Mouse (Mus musculus) B cell, adult 62 days (primary cell): ENCODE results near the gene Pgbd1. TPM values are rescaled to one million over a fixed set of nuclear protein-coding genes. Genes with fewer than 3 reads are reported as not detected.

ENCODE experiments used
- total RNA-seq: library from RNA; stranded (reverse); gene quantifications from 4 replicates; pipeline ENCODE4 v1.2.4, GENCODE M21; 2023

Gene Pgbd1
- 0.36 to 0.76 TPM (median 0.46 TPM) in 3 of 4 replicates, not detected in the other for total RNA-seq

GRCm38 (mm10) chr13:21440503-21441206 lies at the start of gene Pgbd1:
Pgbd1 (minus strand) TSS chr13:21441058.

DNA sequence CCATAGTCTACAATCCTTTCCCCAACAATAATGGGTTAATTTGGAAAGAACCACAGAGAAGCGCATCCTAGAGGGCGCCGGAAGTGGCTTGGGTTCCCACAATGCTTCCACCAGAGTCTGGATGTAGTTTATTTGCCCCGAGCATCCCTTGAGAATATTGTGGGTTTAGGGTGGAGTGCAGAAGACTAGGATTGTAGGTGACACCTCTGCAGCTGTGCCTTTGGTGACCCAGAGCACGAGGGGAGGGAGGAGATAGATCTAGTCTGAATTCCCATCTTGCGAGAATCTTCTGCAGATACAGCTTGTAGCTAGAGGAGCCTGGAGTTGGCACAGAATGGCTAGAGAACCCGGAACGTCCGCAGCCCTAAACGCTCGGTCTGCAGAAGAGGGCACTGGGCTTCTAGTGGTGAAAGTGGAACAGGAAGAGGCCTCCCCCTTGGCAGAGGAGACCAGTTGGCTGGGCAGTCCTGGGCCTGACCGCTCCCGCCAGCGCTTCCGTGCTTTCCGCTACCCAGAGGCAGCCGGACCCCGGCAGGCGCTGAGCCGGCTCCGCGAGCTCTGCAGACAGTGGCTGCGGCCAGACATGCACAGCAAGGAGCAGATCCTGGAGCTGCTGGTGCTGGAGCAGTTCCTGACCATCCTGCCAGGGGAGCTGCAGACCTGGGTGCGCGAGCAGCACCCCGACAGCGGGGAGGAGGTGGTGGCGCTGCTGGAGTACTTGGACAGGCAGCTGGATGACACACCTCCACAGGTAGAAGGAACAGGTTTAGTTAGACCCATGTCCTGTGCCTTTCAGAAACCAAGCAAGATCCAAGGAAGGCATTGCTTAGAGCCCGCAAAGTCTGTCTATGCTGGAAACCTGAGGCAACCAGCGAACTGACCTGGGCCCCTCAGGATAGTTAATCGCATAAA lies 38.2 kb upstream of the Pgbd1 start, which contains the start of the genes Zkscan4 and Gm10065:
Gene Zkscan4, plus strand, starts transcription at position 149 of the 912 bp plus-strand sequence.
Gene Gm10065, minus strand, starts transcription at position 683 of the 912 bp plus-strand sequence.

DNA sequence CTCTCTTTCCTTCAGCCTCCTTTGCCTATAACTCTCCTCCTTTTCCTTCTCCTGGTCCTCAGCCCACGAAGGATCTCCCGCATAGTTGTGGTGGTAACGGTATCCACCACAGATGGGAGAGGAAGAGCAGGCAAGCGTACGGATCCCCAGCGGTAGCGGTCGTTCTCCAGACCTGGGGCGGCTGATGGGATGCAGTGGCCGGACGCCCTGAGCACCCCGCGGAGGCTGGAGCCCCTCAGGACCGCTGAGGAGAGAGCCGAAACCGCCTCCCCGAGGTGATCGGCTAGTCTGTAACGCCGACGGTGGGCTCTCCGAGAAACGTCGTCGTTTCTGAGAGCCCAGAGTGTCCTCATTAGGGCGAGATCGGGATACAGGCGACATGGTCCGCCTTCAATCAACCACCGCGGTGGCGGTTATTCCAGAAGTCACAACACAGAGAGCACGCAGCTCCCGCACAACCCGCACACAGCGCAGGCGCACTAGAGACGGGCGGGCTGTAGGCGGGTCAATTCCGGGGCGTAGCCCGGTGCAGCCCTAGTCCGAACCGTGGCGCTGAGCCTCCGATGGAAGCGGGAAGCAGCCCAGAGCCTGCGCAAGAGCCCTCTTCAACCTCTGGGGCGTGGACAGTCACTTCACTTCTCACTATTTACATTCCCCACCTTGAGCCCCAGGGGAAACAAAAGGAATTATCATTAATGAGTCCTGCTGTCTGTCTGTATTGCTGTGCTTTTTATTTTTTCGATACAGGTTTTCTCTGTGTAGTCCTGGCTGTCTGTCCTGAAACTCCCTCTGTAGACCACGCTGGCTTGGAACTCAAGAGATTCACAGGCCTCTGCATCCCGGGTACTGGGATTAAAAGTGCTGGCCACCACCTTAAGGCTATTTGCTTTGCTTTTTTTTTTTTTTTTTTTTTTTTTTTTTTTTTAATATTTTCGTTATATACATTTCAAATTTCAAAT lies 27.5 kb upstream of the Pgbd1 start, which contains the start of gene Nkapl:
Gene Nkapl, minus strand, starts transcription at position 449 of the 959 bp plus-strand sequence.

DNA sequence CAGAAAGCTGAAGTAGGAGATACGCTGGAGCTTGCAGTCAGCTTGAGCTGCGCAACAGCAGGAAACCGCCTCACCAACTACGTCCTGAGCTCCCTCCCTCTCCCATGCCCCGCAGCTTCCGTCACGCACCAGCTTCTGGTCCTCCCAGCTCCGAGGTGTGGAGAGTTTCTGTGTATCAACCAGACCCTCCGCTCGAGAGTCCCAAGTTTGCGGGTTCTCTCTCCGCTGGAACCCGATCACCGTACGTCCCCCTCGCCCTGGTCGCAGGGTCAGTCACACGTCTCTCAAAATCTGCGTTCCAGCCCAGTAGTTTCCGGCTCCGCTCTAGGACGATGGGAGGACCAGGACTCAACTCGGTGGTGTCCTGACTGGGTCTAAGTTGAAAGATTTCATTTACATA lies 12.6 kb upstream of the Pgbd1 start, which contains the start of gene Zscan26:
Gene Zscan26, minus strand, starts transcription at position 282 of the 400 bp plus-strand sequence.

DNA sequence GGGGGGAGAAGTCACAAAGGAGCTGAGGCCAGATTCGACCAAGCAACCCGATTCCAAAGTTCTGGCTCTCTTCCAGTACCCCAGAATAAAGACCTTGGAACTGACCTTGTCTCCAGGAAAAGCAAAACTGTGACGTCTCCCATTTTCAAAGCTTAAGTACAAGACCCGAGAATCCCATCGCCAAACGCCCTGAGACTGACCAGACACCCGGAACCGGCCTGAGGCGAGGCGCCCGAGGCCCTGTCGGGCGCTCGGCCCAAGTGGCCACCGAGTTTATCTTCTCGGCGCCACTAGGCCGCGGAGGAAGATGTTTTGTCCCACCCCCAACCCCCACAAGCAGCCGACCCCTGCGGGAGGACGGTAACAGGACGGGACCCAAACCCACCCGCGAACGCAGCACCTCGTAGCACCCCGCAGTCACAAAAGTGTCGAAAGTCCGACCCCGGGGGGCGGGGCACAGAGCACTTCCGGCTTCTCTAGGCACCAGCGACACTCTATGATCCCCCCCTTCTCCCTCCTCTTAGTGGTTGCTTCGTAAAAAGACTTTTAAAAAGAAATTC lies 38.5 kb downstream of the Pgbd1 start, which contains the start of gene Zkscan3:
Gene Zkscan3, minus strand, starts transcription at position 469 of the 560 bp plus-strand sequence.

Other genes with a start within 250 kb of the Pgbd1 start
- not detected in 4 replicates for gene Gpx5, start 148.3 kb downstream of the Pgbd1 start, total RNA-seq
- gene Gpx6, start 128.9 kb downstream of the Pgbd1 start, total RNA-seq, result not detected in 4 replicates
- not detected in 4 replicates for gene Olfr1367, start 94.1 kb downstream of the Pgbd1 start, total RNA-seq
- 0.75 to 1.9 TPM (median 1.4 TPM) in 4 replicates for gene Zscan12, start 78.2 kb downstream of the Pgbd1 start, total RNA-seq
- 49.3 to 57.9 TPM (median 53.2 TPM) in 4 replicates for gene Zkscan3, start 38.3 kb downstream of the Pgbd1 start, total RNA-seq
- 36.6 to 38.1 TPM (median 37.6 TPM) in 4 replicates for gene Zscan26, start 12.7 kb upstream of the Pgbd1 start, total RNA-seq
- gene Nkapl, start 27.5 kb upstream of the Pgbd1 start, total RNA-seq, result not detected in 4 replicates
- not detected in 4 replicates for gene Zkscan4, start 37.8 kb upstream of the Pgbd1 start, total RNA-seq
- gene Gm10065, start 38.4 kb upstream of the Pgbd1 start, total RNA-seq, result not detected in 4 replicates
- 6.7 to 8.4 TPM (median 7.2 TPM) in 4 replicates for gene AK157302, start 54.2 kb upstream of the Pgbd1 start, total RNA-seq
- 10.4 to 24.0 TPM (median 18.4 TPM) in 4 replicates for gene Gm11273, start 60.4 kb upstream of the Pgbd1 start, total RNA-seq
- 7.7 to 11.4 TPM (median 10.3 TPM) in 4 replicates for gene Zkscan8, start 90.1 kb upstream of the Pgbd1 start, total RNA-seq
- not detected in 4 replicates for gene Olfr1366, start 101.8 kb upstream of the Pgbd1 start, total RNA-seq
- not detected in 4 replicates for gene Olfr1535, start 118.8 kb upstream of the Pgbd1 start, total RNA-seq
- not detected in 4 replicates for gene Olfr1364, start 140.7 kb upstream of the Pgbd1 start, total RNA-seq
- gene Olfr1362, start 173.0 kb upstream of the Pgbd1 start, total RNA-seq, result not detected in 4 replicates
- gene Olfr11, start 201.5 kb upstream of the Pgbd1 start, total RNA-seq, result not detected in 4 replicates
- not detected in 4 replicates for gene Olfr1361, start 222.3 kb upstream of the Pgbd1 start, total RNA-seq
- gene Olfr1360, start 236.3 kb upstream of the Pgbd1 start, total RNA-seq, result not detected in 4 replicates